Mouse (Mus musculus): ENCODE measurements around the gene Tma16. TPM values are rescaled to one million over a fixed set of nuclear protein-coding genes. Genes with fewer than 3 reads are reported as not detected.

Gene Tma16
- polyA plus RNA-seq, 1 experiment: 4.7 TPM

GRCm38 (mm10) chr8:66441123-66441522, 45.2 kb downstream of the Tma16 start:
- Histone ChIP-seq H3K27me3 (ENCODE audit: control insufficient read depth, insufficient read depth, insufficient read length) (no peaks in the 10 kb centered on the region), H3K79me2 (ENCODE audit: control insufficient read depth, insufficient read depth) (no peaks in the 10 kb centered on the region), H3K4me3 (ENCODE audit: insufficient read depth, poor library complexity, severe bottlenecking) (no peak overlapping the region), H3K79me3 (ENCODE audit: low read depth) (no peaks in the 10 kb centered on the region), H3K36me3 (ENCODE audit: control insufficient read depth, insufficient read depth) (no peaks in the 10 kb centered on the region), H3ac (ENCODE audit: control insufficient read depth, insufficient read length, low read depth) (no peak overlapping the region)
- no peak for TF ChIP-seq USF1 (IDR thresholded peaks at IDR 0.05; ENCODE audit: low read depth)
- no peak for TF ChIP-seq MYOG (IDR thresholded peaks at IDR 0.05; ENCODE audit: control insufficient read depth, extremely low read depth, insufficient read length)
- no peak for TF ChIP-seq FOSL1 (IDR thresholded peaks at IDR 0.05; ENCODE audit: insufficient read depth, low read length, poor library complexity, severe bottlenecking)
- TF ChIP-seq CEBPB (IDR thresholded peaks at IDR 0.05; ENCODE audit: low read depth): no peak
- TF ChIP-seq CTCF (IDR thresholded peaks at IDR 0.05; ENCODE audit: control insufficient read depth, insufficient read depth, insufficient read length): no peak
- TF ChIP-seq MYOD1 (IDR thresholded peaks at IDR 0.05; ENCODE audit: control insufficient read depth, insufficient read length, low read depth): no peak
- no peak for TF ChIP-seq MAX (IDR thresholded peaks at IDR 0.05)

GRCm38 (mm10) chr8:66438468-66438867, 47.9 kb downstream of the Tma16 start:
- Histone ChIP-seq H3K79me2 (ENCODE audit: control insufficient read depth, insufficient read depth) (no peaks in the 10 kb centered on the region), H3K79me3 (ENCODE audit: low read depth) (no peaks in the 10 kb centered on the region), H3ac (ENCODE audit: control insufficient read depth, insufficient read length, low read depth) (no peak overlapping the region), H3K36me3 (ENCODE audit: control insufficient read depth, insufficient read depth) (no peaks in the 10 kb centered on the region), H3K27me3 (ENCODE audit: control insufficient read depth, insufficient read depth, insufficient read length) (no peaks in the 10 kb centered on the region), H3K4me3 (ENCODE audit: insufficient read depth, poor library complexity, severe bottlenecking) (no peak overlapping the region)
- TF ChIP-seq MYOG (IDR thresholded peaks at IDR 0.05; ENCODE audit: control insufficient read depth, extremely low read depth, insufficient read length) (no peak), CTCF (IDR thresholded peaks at IDR 0.05; ENCODE audit: control insufficient read depth, insufficient read depth, insufficient read length) (no peak), CEBPB (IDR thresholded peaks at IDR 0.05; ENCODE audit: low read depth) (no peak), MYOD1 (IDR thresholded peaks at IDR 0.05; ENCODE audit: control insufficient read depth, insufficient read length, low read depth) (no peak)

- Histone ChIP-seq H3K27me3 (ENCODE audit: control insufficient read depth, insufficient read depth, insufficient read length) (no peaks in the 10 kb centered on the region), H3ac (ENCODE audit: control insufficient read depth, insufficient read length, low read depth) (no peak overlapping the region), H3K4me3 (ENCODE audit: insufficient read depth, poor library complexity, severe bottlenecking) (no peak overlapping the region), H3K36me3 (ENCODE audit: control insufficient read depth, insufficient read depth) (no peaks in the 10 kb centered on the region), H3K79me2 (ENCODE audit: control insufficient read depth, insufficient read depth) (no peaks in the 10 kb centered on the region), H3K79me3 (ENCODE audit: low read depth) (no peaks in the 10 kb centered on the region)
- no peak for TF ChIP-seq CEBPB (IDR thresholded peaks at IDR 0.05; ENCODE audit: low read depth)
- no peak for TF ChIP-seq MAX (IDR thresholded peaks at IDR 0.05)
- TF ChIP-seq FOSL1 (IDR thresholded peaks at IDR 0.05; ENCODE audit: insufficient read depth, low read length, poor library complexity, severe bottlenecking): no peak
- no peak for TF ChIP-seq MYOD1 (IDR thresholded peaks at IDR 0.05; ENCODE audit: control insufficient read depth, insufficient read length, low read depth)
- TF ChIP-seq CTCF (IDR thresholded peaks at IDR 0.05; ENCODE audit: control insufficient read depth, insufficient read depth, insufficient read length): no peak
These were observed 48.4 kb downstream of the Tma16 start for GRCm38 (mm10) chr8:66437929-66438328.

GRCm38 (mm10) chr8:66436804-66437203, 49.5 kb downstream of the Tma16 start:
- Histone ChIP-seq H3K79me3 (ENCODE audit: low read depth) (no peaks in the 10 kb centered on the region), H3ac (ENCODE audit: control insufficient read depth, insufficient read length, low read depth) (no peak overlapping the region), H3K4me3 (ENCODE audit: insufficient read depth, poor library complexity, severe bottlenecking) (no peak overlapping the region), H3K36me3 (ENCODE audit: control insufficient read depth, insufficient read depth) (no peaks in the 10 kb centered on the region), H3K27me3 (ENCODE audit: control insufficient read depth, insufficient read depth, insufficient read length) (no peaks in the 10 kb centered on the region), H3K79me2 (ENCODE audit: control insufficient read depth, insufficient read depth) (no peaks in the 10 kb centered on the region)
- TF ChIP-seq USF1 (IDR thresholded peaks at IDR 0.05; ENCODE audit: low read depth): no peak
- no peak for TF ChIP-seq FOSL1 (IDR thresholded peaks at IDR 0.05; ENCODE audit: insufficient read depth, low read length, poor library complexity, severe bottlenecking)
- no peak for TF ChIP-seq CTCF (IDR thresholded peaks at IDR 0.05; ENCODE audit: control insufficient read depth, insufficient read depth, insufficient read length)
- TF ChIP-seq MAX (IDR thresholded peaks at IDR 0.05): no peak
- no peak for TF ChIP-seq CEBPB (IDR thresholded peaks at IDR 0.05; ENCODE audit: low read depth)
- no peak for TF ChIP-seq MYOD1 (IDR thresholded peaks at IDR 0.05; ENCODE audit: control insufficient read depth, insufficient read length, low read depth)
- TF ChIP-seq MYOG (IDR thresholded peaks at IDR 0.05; ENCODE audit: control insufficient read depth, extremely low read depth, insufficient read length): no peak

- Histone ChIP-seq H3K36me3 (ENCODE audit: control insufficient read depth, insufficient read depth) (no peaks in the 10 kb centered on the region), H3K79me2 (ENCODE audit: control insufficient read depth, insufficient read depth) (no peaks in the 10 kb centered on the region), H3K79me3 (ENCODE audit: low read depth) (no peaks in the 10 kb centered on the region), H3K27me3 (ENCODE audit: control insufficient read depth, insufficient read depth, insufficient read length) (no peaks in the 10 kb centered on the region), H3ac (ENCODE audit: control insufficient read depth, insufficient read length, low read depth) (no peak overlapping the region), H3K4me3 (ENCODE audit: insufficient read depth, poor library complexity, severe bottlenecking) (no peak overlapping the region)
- TF ChIP-seq MAX (IDR thresholded peaks at IDR 0.05): no peak
- no peak for TF ChIP-seq CEBPB (IDR thresholded peaks at IDR 0.05; ENCODE audit: low read depth)
- no peak for TF ChIP-seq USF1 (IDR thresholded peaks at IDR 0.05; ENCODE audit: low read depth)
- no peak for TF ChIP-seq MYOG (IDR thresholded peaks at IDR 0.05; ENCODE audit: control insufficient read depth, extremely low read depth, insufficient read length)
- TF ChIP-seq MYOD1 (IDR thresholded peaks at IDR 0.05; ENCODE audit: control insufficient read depth, insufficient read length, low read depth): no peak
- no peak for TF ChIP-seq CTCF (IDR thresholded peaks at IDR 0.05; ENCODE audit: control insufficient read depth, insufficient read depth, insufficient read length)
- TF ChIP-seq FOSL1 (IDR thresholded peaks at IDR 0.05; ENCODE audit: insufficient read depth, low read length, poor library complexity, severe bottlenecking): no peak
These were observed 52.8 kb downstream of the Tma16 start for GRCm38 (mm10) chr8:66433577-66433976.

- Histone ChIP-seq H3K79me3 (ENCODE audit: low read depth) (no peaks in the 10 kb centered on the region), H3K36me3 (ENCODE audit: control insufficient read depth, insufficient read depth) (no peaks in the 10 kb centered on the region)
- TF ChIP-seq MYOG (IDR thresholded peaks at IDR 0.05; ENCODE audit: control insufficient read depth, extremely low read depth, insufficient read length) (no peak), CTCF (IDR thresholded peaks at IDR 0.05; ENCODE audit: control insufficient read depth, insufficient read depth, insufficient read length) (no peak), USF1 (IDR thresholded peaks at IDR 0.05; ENCODE audit: low read depth) (no peak), MAX (IDR thresholded peaks at IDR 0.05) (no peak), CEBPB (IDR thresholded peaks at IDR 0.05; ENCODE audit: low read depth) (no peak), FOSL1 (IDR thresholded peaks at IDR 0.05; ENCODE audit: insufficient read depth, low read length, poor library complexity, severe bottlenecking) (no peak), MYOD1 (IDR thresholded peaks at IDR 0.05; ENCODE audit: control insufficient read depth, insufficient read length, low read depth) (no peak)
These were observed 55.7 kb downstream of the Tma16 start for GRCm38 (mm10) chr8:66430639-66431038.

More at GRCm38 (mm10) chr8:66430639-66431038, 55.7 kb downstream of the Tma16 start:
- H3K27me3 ChIP-seq (ENCODE audit: control insufficient read depth, insufficient read depth, insufficient read length): no peaks in the 10 kb centered on the region
- no peaks in the 10 kb centered on the region for H3K79me2 ChIP-seq (ENCODE audit: control insufficient read depth, insufficient read depth)
- H3K4me3 ChIP-seq (ENCODE audit: insufficient read depth, poor library complexity, severe bottlenecking): no peak overlapping the region
- H3ac ChIP-seq (ENCODE audit: control insufficient read depth, insufficient read length, low read depth): no peak overlapping the region

Other genes starting within 250 kb of the Tma16 start
- not detected for gene Tktl2, start 25.2 kb upstream of the Tma16 start, polyA plus RNA-seq (2012; fragmentation: generic; extraction: Trizol)
- gene Npy5r, start 201.6 kb upstream of the Tma16 start, polyA plus RNA-seq (2012; fragmentation: generic; extraction: Trizol): not detected
- not detected for gene Npy1r, start 210.7 kb upstream of the Tma16 start, polyA plus RNA-seq (2012; fragmentation: generic; extraction: Trizol)

All from C2C12 (cell line).